Mouse (Mus musculus) liver, postnatal 0 days (tissue): ENCODE results near the gene Ubash3b.

Experiments
- CTCF ChIP-seq: sonication (generic); IDR thresholded peaks from 2 replicates; pipeline ENCODE4 v1.5.1; 2016; ENCODE audit warnings: antibody characterized with exemption, low read depth
- EP300 ChIP-seq: IDR thresholded peaks from 2 replicates; pipeline ENCODE4 v1.6.1; 2016; ENCODE audit warnings: antibody characterized with exemption, low read depth, mild to moderate bottlenecking

DNA sequence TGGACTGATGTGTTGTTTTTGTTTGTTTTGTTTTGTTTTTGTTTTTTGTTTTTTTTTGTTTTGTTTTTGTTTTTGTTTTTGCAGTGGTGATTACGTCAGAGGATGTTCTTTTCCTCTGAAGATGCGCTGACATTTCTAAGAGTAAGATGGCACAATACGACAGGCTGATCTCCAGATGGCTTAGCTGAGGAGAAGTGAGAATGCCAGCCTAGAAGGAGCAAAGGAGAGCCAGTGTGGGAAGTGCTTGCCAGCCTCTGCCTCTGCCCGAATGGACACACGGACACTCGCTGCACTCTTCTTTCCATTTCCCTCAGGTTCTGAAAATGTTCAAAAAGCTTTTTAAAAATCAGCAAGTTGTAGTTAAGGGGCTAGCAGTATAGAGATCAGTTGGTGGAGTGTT lies 6.7 kb upstream of the Ubash3b start:
- TF ChIP-seq CTCF, result no peak
- no peak for TF ChIP-seq EP300
